Mouse (Mus musculus) thymus, adult 2 months (tissue): ENCODE results near the gene Ccdc92b.

Experiments
- CTCF ChIP-seq: fragments of 200-500 bp; IDR thresholded peaks from 2 replicates; pipeline ENCODE4 v1.5.1; 2012; ENCODE audit warnings: mild to moderate bottlenecking, control low read depth, low read length, moderate library complexity, borderline replicate concordance; ENCODE audit not compliant: control insufficient read depth, poor library complexity, insufficient read depth; ENCODE audit errors: extremely low read depth
- POLR2A ChIP-seq: fragments of 200-500 bp; IDR thresholded peaks from 2 replicates; pipeline ENCODE4 v1.6.1; 2012; ENCODE audit warnings: mild to moderate bottlenecking, low read length, control low read depth, moderate library complexity; ENCODE audit not compliant: control insufficient read depth, poor library complexity, insufficient read depth; ENCODE audit errors: extremely low read depth

GRCm38 (mm10) chr11:74666284-74666652 lies 46.9 kb downstream of the Ccdc92b start:
- TF ChIP-seq CTCF (no peak), POLR2A (no peak)
